Mouse (Mus musculus): ENCODE measurements at regions not wholly inside any gene's neighbourhood (a gene's known extent, or its start where the extent isn't known, plus 50 kb on each side); places are given as distances from the start of the nearest gene placed in this dataset.

- Histone ChIP-seq H3K27me3 (ENCODE audit: insufficient read depth, poor library complexity, severe bottlenecking) (no peaks in the 10 kb centered on the region), H3K36me3 (no peaks in the 10 kb centered on the region), H3K9me3 (no peaks in the 10 kb centered on the region), H3K4me3 (no peak overlapping the region), H3K4me1 (replicated peaks) (no peaks in the 10 kb centered on the region; the same call in 1 of the 2 replicates), H3K27ac (no peak overlapping the region)
- DNase-seq (ENCODE audit: low spot score) = no peak
- WGBS = 87% methylated on average over 9 of the region's 9 CpGs
These were observed 245.6 kb downstream of the Tbc1d1 start for GRCm38 (mm10) chr5:64401737-64402136.

GRCm38 (mm10) chr5:64403077-64403981, 247.2 kb downstream of the Tbc1d1 start:
- 90% methylated on average over 11 of the region's 11 CpGs for WGBS
- no peaks in the 10 kb centered on the region; the same call in 1 of the 2 replicates for H3K4me1 ChIP-seq (replicated peaks)
- H3K4me3 ChIP-seq = no peak overlapping the region
- no peak overlapping the region for H3K27ac ChIP-seq
- H3K9me3 ChIP-seq = no peaks in the 10 kb centered on the region
- no peak for DNase-seq (ENCODE audit: low spot score)
- H3K27me3 ChIP-seq (ENCODE audit: insufficient read depth, poor library complexity, severe bottlenecking) = no peaks in the 10 kb centered on the region
- no peaks in the 10 kb centered on the region for H3K36me3 ChIP-seq

GRCm38 (mm10) chr5:64403982-64404345, 247.9 kb downstream of the Tbc1d1 start:
- Histone ChIP-seq H3K4me1 (replicated peaks) (no peaks in the 10 kb centered on the region; the same call in 1 of the 2 replicates), H3K36me3 (no peaks in the 10 kb centered on the region), H3K27ac (no peak overlapping the region), H3K4me3 (no peak overlapping the region), H3K27me3 (ENCODE audit: insufficient read depth, poor library complexity, severe bottlenecking) (no peaks in the 10 kb centered on the region), H3K9me3 (no peaks in the 10 kb centered on the region)
- DNase-seq (ENCODE audit: low spot score) = no peak
- 90% methylated on average over 7 of the region's 7 CpGs for WGBS

GRCm38 (mm10) chr5:64404512-64404911, 248.4 kb downstream of the Tbc1d1 start:
- Histone ChIP-seq H3K36me3 (no peaks in the 10 kb centered on the region), H3K27ac (no peak overlapping the region), H3K9me3 (no peaks in the 10 kb centered on the region), H3K4me1 (replicated peaks) (no peaks in the 10 kb centered on the region; the same call in 1 of the 2 replicates), H3K27me3 (ENCODE audit: insufficient read depth, poor library complexity, severe bottlenecking) (no peaks in the 10 kb centered on the region), H3K4me3 (no peak overlapping the region)
- 93% methylated on average over 5 of the region's 5 CpGs for WGBS
- no peak for DNase-seq (ENCODE audit: low spot score)

- Histone ChIP-seq H3K4me1 (replicated peaks) (no peaks in the 10 kb centered on the region), H3K27me3 (ENCODE audit: insufficient read depth, poor library complexity, severe bottlenecking) (no peaks in the 10 kb centered on the region), H3K36me3 (no peaks in the 10 kb centered on the region), H3K27ac (no peak overlapping the region), H3K4me3 (no peak overlapping the region), H3K9me3 (no peaks in the 10 kb centered on the region)
- WGBS = 79% methylated on average over 3 of the region's 3 CpGs
- DNase-seq (ENCODE audit: low spot score) = no peak
These were observed 252.8 kb downstream of the Tbc1d1 start for GRCm38 (mm10) chr5:64408938-64409337.

GRCm38 (mm10) chr5:64410621-64411020, 254.5 kb downstream of the Tbc1d1 start:
- WGBS = 72% methylated on average over 7 of the region's 7 CpGs
- Histone ChIP-seq H3K27me3 (ENCODE audit: insufficient read depth, poor library complexity, severe bottlenecking) (no peaks in the 10 kb centered on the region), H3K4me1 (replicated peaks) (no peaks in the 10 kb centered on the region), H3K27ac (no peak overlapping the region), H3K4me3 (no peak overlapping the region), H3K36me3 (no peaks in the 10 kb centered on the region), H3K9me3 (no peaks in the 10 kb centered on the region)
- DNase-seq (ENCODE audit: low spot score) = no peak

- 83% methylated on average over 5 of the region's 5 CpGs for WGBS
- Histone ChIP-seq H3K4me1 (replicated peaks) (no peaks in the 10 kb centered on the region), H3K27me3 (ENCODE audit: insufficient read depth, poor library complexity, severe bottlenecking) (no peaks in the 10 kb centered on the region), H3K27ac (no peak overlapping the region), H3K9me3 (no peaks in the 10 kb centered on the region), H3K4me3 (no peak overlapping the region), H3K36me3 (no peaks in the 10 kb centered on the region)
- DNase-seq (ENCODE audit: low spot score) = no peak
These were observed 258.4 kb downstream of the Tbc1d1 start for GRCm38 (mm10) chr5:64414519-64414918.

- Histone ChIP-seq H3K9me3 (peaks cover 7% of the 10 kb centered on the region; the same call in 1 of the 2 replicates), H3K36me3 (no peaks in the 10 kb centered on the region), H3K4me3 (no peak overlapping the region), H3K4me1 (replicated peaks) (peaks cover 8% of the 10 kb centered on the region), H3K27me3 (ENCODE audit: insufficient read depth, poor library complexity, severe bottlenecking) (peaks cover 12% of the 10 kb centered on the region), H3K27ac (no peak overlapping the region)
- 80% methylated on average over 1 of the region's 1 CpGs for WGBS
- DNase-seq (ENCODE audit: low spot score) = no peak
These were observed 263.3 kb downstream of the Tbc1d1 start for GRCm38 (mm10) chr5:64419395-64419794.

- 0 out of 2 replicates have a peak overlapping the region, but pooled peaks have one; percentile 30 for H3K27ac ChIP-seq
- no peak for DNase-seq (ENCODE audit: low spot score)
- no peaks in the 10 kb centered on the region for H3K36me3 ChIP-seq
- 54% methylated on average over 13 of the region's 13 CpGs for WGBS
- H3K4me1 ChIP-seq (replicated peaks) = peaks cover 8% of the 10 kb centered on the region
- peaks cover 7% of the 10 kb centered on the region; the same call in 1 of the 2 replicates for H3K9me3 ChIP-seq
- peaks cover 16% of the 10 kb centered on the region for H3K27me3 ChIP-seq (ENCODE audit: insufficient read depth, poor library complexity, severe bottlenecking)
- no peak overlapping the region for H3K4me3 ChIP-seq
These were observed 266.9 kb downstream of the Tbc1d1 start for GRCm38 (mm10) chr5:64422787-64423587.

GRCm38 (mm10) chr5:64428822-64429221, 272.7 kb downstream of the Tbc1d1 start:
- Histone ChIP-seq H3K36me3 (no peaks in the 10 kb centered on the region), H3K4me3 (no peak overlapping the region), H3K27ac (no peak overlapping the region), H3K27me3 (ENCODE audit: insufficient read depth, poor library complexity, severe bottlenecking) (peaks cover 9% of the 10 kb centered on the region), H3K4me1 (replicated peaks) (peaks cover 3% of the 10 kb centered on the region; the same call in 1 of the 2 replicates), H3K9me3 (no peaks in the 10 kb centered on the region; the same call in 1 of the 2 replicates)
- no peak for DNase-seq (ENCODE audit: low spot score)
- WGBS = 91% methylated on average over 8 of the region's 8 CpGs

- no peak overlapping the region for H3K27ac ChIP-seq
- no peaks in the 10 kb centered on the region for H3K27me3 ChIP-seq (ENCODE audit: insufficient read depth, poor library complexity, severe bottlenecking)
- no peaks in the 10 kb centered on the region for H3K36me3 ChIP-seq
- no peak overlapping the region for H3K4me3 ChIP-seq
- no peak for DNase-seq (ENCODE audit: low spot score)
- H3K9me3 ChIP-seq = no peaks in the 10 kb centered on the region; the same call in 1 of the 2 replicates
- WGBS = 81% methylated on average over 3 of the region's 3 CpGs
- peaks cover 3% of the 10 kb centered on the region; the same call in 1 of the 2 replicates for H3K4me1 ChIP-seq (replicated peaks)
These were observed 274.4 kb downstream of the Tbc1d1 start for GRCm38 (mm10) chr5:64430501-64430900.

- 87% methylated on average over 6 of the region's 6 CpGs for WGBS
- no peak for DNase-seq (ENCODE audit: low spot score)
- Histone ChIP-seq H3K9me3 (no peaks in the 10 kb centered on the region), H3K27me3 (ENCODE audit: insufficient read depth, poor library complexity, severe bottlenecking) (no peaks in the 10 kb centered on the region), H3K27ac (no peak overlapping the region), H3K36me3 (no peaks in the 10 kb centered on the region), H3K4me3 (no peak overlapping the region), H3K4me1 (replicated peaks) (peaks cover 3% of the 10 kb centered on the region; the same call in 1 of the 2 replicates)
These were observed 275.5 kb downstream of the Tbc1d1 start for GRCm38 (mm10) chr5:64431624-64432023.

GRCm38 (mm10) chr5:64433786-64434185, 277.7 kb downstream of the Tbc1d1 start:
- Histone ChIP-seq H3K4me1 (replicated peaks) (peaks cover 6% of the 10 kb centered on the region; the same call in 1 of the 2 replicates), H3K27me3 (ENCODE audit: insufficient read depth, poor library complexity, severe bottlenecking) (no peaks in the 10 kb centered on the region), H3K27ac (no peak overlapping the region), H3K9me3 (no peaks in the 10 kb centered on the region), H3K4me3 (no peak overlapping the region), H3K36me3 (no peaks in the 10 kb centered on the region)
- DNase-seq (ENCODE audit: low spot score) = no peak
- 92% methylated on average over 5 of the region's 5 CpGs for WGBS

Data from hindbrain, embryonic 10.5 days (tissue).